Mouse (Mus musculus): ENCODE measurements around the gene Naga. TPM values are rescaled to one million over a fixed set of nuclear protein-coding genes. Genes with fewer than 3 reads are reported as not detected.
A peak's percentile ranks its signal among the peaks of the same experiment; 100 is the strongest.

Gene Naga
- total RNA-seq (2012; rRNA removed) (21.1 and 28.2 TPM in 2 replicates), total RNA-seq (2014; rRNA removed) (17.7 and 19.9 TPM in 2 replicates), polyA plus RNA-seq (2012; ENCODE audit: insufficient read length, low read depth) (18.7 and 21.9 TPM in 2 replicates)

DNA sequence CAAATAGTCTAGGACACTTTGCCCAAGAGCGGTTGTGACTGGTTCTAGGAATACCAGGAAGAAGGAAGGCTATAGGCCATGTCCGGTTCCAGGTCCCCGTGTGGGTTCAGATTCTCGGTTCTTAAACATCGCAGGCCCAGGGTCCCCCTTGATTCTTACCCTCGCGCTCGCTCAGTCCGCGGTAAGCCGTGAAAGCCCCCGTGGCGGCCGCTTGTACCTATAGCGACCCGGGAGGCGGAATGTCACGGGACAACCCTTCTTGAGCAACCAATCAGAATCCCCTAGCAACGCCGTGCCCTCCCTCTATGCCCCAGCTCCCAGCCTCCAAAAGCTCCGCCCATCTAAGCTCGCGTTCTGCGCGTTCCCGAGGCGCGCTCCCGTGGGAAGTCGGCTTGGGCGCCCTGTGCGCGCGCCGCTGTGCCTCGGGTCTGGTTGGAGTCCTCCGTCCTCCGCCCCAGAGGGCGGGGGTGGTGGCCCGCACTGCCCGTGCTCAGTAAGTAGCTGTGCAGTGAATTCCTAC is at the start of gene Naga, which contains the start of the genes Pheta2 and Smdt1:
Naga (minus strand) TSS at position 333 of the 520 bp plus-strand sequence.
Pheta2 (plus strand) TSS at position 350 of the 520 bp plus-strand sequence.
Smdt1 (plus strand) TSS at position 367 of the 520 bp plus-strand sequence.
- in situ Hi-C loops (cut with MboI; ENCODE audit: low pct_ligation_motif_present, low pct_unique_long_range_greater_than_20kb, low sequenced_read_pairs) = no loop called here
- H3K9ac ChIP-seq (ENCODE audit: insufficient read depth, low read depth) = peak within 1 kb of the TSS; percentile 89
- dilution Hi-C loops (cut with MboI; ENCODE audit: extremely low pct_ligation_motif_present, extremely low pct_unique_long_range_greater_than_20kb, low sequenced_read_pairs) = no loop called here

GRCm38 (mm10) chr15:82385729-82386128 is 47.0 kb upstream of the Naga start:
- TF ChIP-seq ZKSCAN1 (IDR thresholded peaks at IDR 0.05; ENCODE audit: borderline replicate concordance, low read depth, low read length) = no peak
- TF ChIP-seq ZC3H11A (IDR thresholded peaks at IDR 0.05; ENCODE audit: low read depth, low read length) = no peak
- TF ChIP-seq TBP (conservative IDR thresholded peaks at IDR 0.05; ENCODE audit: low read depth, low read length) = no peak
- no peak for TF ChIP-seq TCF12 (IDR thresholded peaks at IDR 0.05; ENCODE audit: low read depth, low read length)
- dilution Hi-C loops (cut with MboI; ENCODE audit: extremely low pct_ligation_motif_present, extremely low pct_unique_long_range_greater_than_20kb, low sequenced_read_pairs) (no loop called here), in situ Hi-C loops (cut with MboI; ENCODE audit: low pct_ligation_motif_present, low pct_unique_long_range_greater_than_20kb, low sequenced_read_pairs) (no loop called here)
- H3K9me3 ChIP-seq (replicated peaks; ENCODE audit: low read length) = no peaks in the 10 kb centered on the region
- no peak overlapping the region for H3K9ac ChIP-seq (ENCODE audit: insufficient read depth, low read depth)
- no peak overlapping the region for H3K4me3 ChIP-seq (replicated peaks in 1 of 3; ENCODE audit: low read depth in 2 of 3, low read length in 2 of 3, poor library complexity in 1 of 3)
- H3K4me1 ChIP-seq (ENCODE audit: control insufficient read depth in 1 of 2, insufficient read depth in 2 of 2) = peaks cover 2 to 3% of the 10 kb centered on the region in 2 experiments
- H3K36me3 ChIP-seq (replicated peaks in 1 of 2; ENCODE audit: control insufficient read depth in 1 of 2, insufficient read depth in 1 of 2, low read length in 1 of 2) = no peaks in the 10 kb centered on the region
- H3K27me3 ChIP-seq (replicated peaks) = peaks cover 72% of the 10 kb centered on the region
- H3K79me2 ChIP-seq (replicated peaks; ENCODE audit: control insufficient read depth, extremely low read depth, insufficient read depth, poor library complexity, severe bottlenecking) = no peaks in the 10 kb centered on the region
- H3K27ac ChIP-seq (ENCODE audit: insufficient read depth, low read depth) = no peak overlapping the region
- DNase-seq (ENCODE audit: extremely low read depth) = no peak
- H3K4me2 ChIP-seq (ENCODE audit: insufficient read depth, low read depth, poor library complexity, severe bottlenecking) = no peak overlapping the region

More for the DNA sequence above, at the start of gene Naga, which contains the start of the genes Pheta2 and Smdt1:
- TF ChIP-seq RAD21 (IDR thresholded peaks at IDR 0.05; ENCODE audit: low read depth, low read length) (no peak), CTCF (conservative IDR thresholded peaks at IDR 0.05 in 1 of 2, IDR thresholded peaks at IDR 0.05 in 1 of 2; ENCODE audit: low read depth in 2 of 2, low read length in 2 of 2) (no peak), MEF2A (IDR thresholded peaks at IDR 0.05; ENCODE audit: borderline replicate concordance, low read depth, low read length) (no peak), ETS1 (conservative IDR thresholded peaks at IDR 0.05; ENCODE audit: low read depth, low read length) (no peak), EP300 (IDR thresholded peaks at IDR 0.05; ENCODE audit: low read length) (no peak), JUN (IDR thresholded peaks at IDR 0.05; ENCODE audit: insufficient read depth, low read depth, low read length) (no peak), HCFC1 (IDR thresholded peaks at IDR 0.05; ENCODE audit: low read depth, low read length) (peak; percentile 9; the same call in 1 of the 2 replicates), TBP (conservative IDR thresholded peaks at IDR 0.05; ENCODE audit: low read depth, low read length) (0 out of 2 replicates have a peak, but pooled peaks have one; percentile 34), RCOR1 (conservative IDR thresholded peaks at IDR 0.05; ENCODE audit: low read depth, low read length) (no peak), E2F4 (IDR thresholded peaks at IDR 0.05; ENCODE audit: insufficient replicate concordance, low read depth, low read length) (no peak), CHD2 (IDR thresholded peaks at IDR 0.05; ENCODE audit: low read length) (no peak), MAX (IDR thresholded peaks at IDR 0.05; ENCODE audit: low read length) (peak; percentile 46; the same call in 1 of the 2 replicates), NRF1 (IDR thresholded peaks at IDR 0.05; ENCODE audit: low read depth, low read length) (peak; percentile 60; the same call in 1 of the 2 replicates), GABPA (IDR thresholded peaks at IDR 0.05; ENCODE audit: insufficient replicate concordance, low read depth, low read length) (no peak), ZC3H11A (IDR thresholded peaks at IDR 0.05; ENCODE audit: low read depth, low read length) (no peak), MYC (IDR thresholded peaks at IDR 0.05; ENCODE audit: low read depth, low read length) (no peak), ZKSCAN1 (IDR thresholded peaks at IDR 0.05; ENCODE audit: borderline replicate concordance, low read depth, low read length) (no peak), MXI1 (IDR thresholded peaks at IDR 0.05; ENCODE audit: low read depth, low read length) (peak; percentile 80), IRF4 (IDR thresholded peaks at IDR 0.05; ENCODE audit: low read depth, low read length) (0 out of 2 replicates have a peak, but pooled peaks have one; percentile 13), USF2 (conservative IDR thresholded peaks at IDR 0.05; ENCODE audit: low read depth, low read length) (no peak), ZMIZ1 (IDR thresholded peaks at IDR 0.05; ENCODE audit: low read depth, low read length) (peak; percentile 28; the same call in 1 of the 2 replicates), ELF1 (IDR thresholded peaks at IDR 0.05; ENCODE audit: low read depth, low read length) (peak; percentile 55; the same call in 1 of the 2 replicates), POLR2AphosphoS2 (IDR thresholded peaks at IDR 0.05; ENCODE audit: low read depth, low read length) (no peak), POLR2A (IDR thresholded peaks at IDR 0.05; ENCODE audit: low read depth, low read length) (peak; percentile 74), TCF12 (IDR thresholded peaks at IDR 0.05; ENCODE audit: low read depth, low read length) (no peak; the same call in 1 of the 2 replicates), BHLHE40 (IDR thresholded peaks at IDR 0.05; ENCODE audit: low read depth, low read length) (peak; percentile 83), MAFK (IDR thresholded peaks at IDR 0.05; ENCODE audit: insufficient replicate concordance, low read length) (no peak), UBTF (IDR thresholded peaks at IDR 0.05; ENCODE audit: low read depth, low read length) (no peak), KAT2A (IDR thresholded peaks at IDR 0.05; ENCODE audit: insufficient replicate concordance, low read length) (no peak), SMC3 (IDR thresholded peaks at IDR 0.05; ENCODE audit: low read depth, low read length) (no peak), JUND (conservative IDR thresholded peaks at IDR 0.05; ENCODE audit: low read depth, low read length) (no peak), ZNF384 (IDR thresholded peaks at IDR 0.05; ENCODE audit: low read depth, low read length) (no peak), NELFE (IDR thresholded peaks at IDR 0.05; ENCODE audit: low read depth, low read length) (peak; percentile 72), USF1 (IDR thresholded peaks at IDR 0.05; ENCODE audit: low read depth, low read length) (no peak), CHD1 (IDR thresholded peaks at IDR 0.05; ENCODE audit: low read depth, low read length) (no peak), PAX5 (IDR thresholded peaks at IDR 0.05; ENCODE audit: low read length) (no peak), SIN3A (IDR thresholded peaks at IDR 0.05; ENCODE audit: low read length) (no peak), MAZ (IDR thresholded peaks at IDR 0.05; ENCODE audit: low read depth, low read length) (no peak; the same call in 1 of the 2 replicates)
- peak within 1 kb of the TSS; percentile 71 to 98 (median 78) for H3K4me3 ChIP-seq (replicated peaks in 1 of 3; ENCODE audit: low read depth in 2 of 3, low read length in 2 of 3, poor library complexity in 1 of 3)
- H3K36me3 ChIP-seq (replicated peaks in 1 of 2; ENCODE audit: control insufficient read depth in 1 of 2, insufficient read depth in 1 of 2, low read length in 1 of 2) = peaks cover 25 to 34% of the 10 kb centered on the region in 2 experiments
- H3K27ac ChIP-seq (ENCODE audit: insufficient read depth, low read depth) = no peak within 1 kb of the TSS
- peak within 1 kb of the TSS; percentile 93 for H3K4me2 ChIP-seq (ENCODE audit: insufficient read depth, low read depth, poor library complexity, severe bottlenecking)
- no peaks in the 10 kb centered on the region for H3K9me3 ChIP-seq (replicated peaks; ENCODE audit: low read length)
- DNase-seq (ENCODE audit: extremely low read depth) = peak; percentile 94
- peaks cover 25% of the 10 kb centered on the region for H3K27me3 ChIP-seq (replicated peaks)
- no peaks in the 10 kb centered on the region for H3K79me2 ChIP-seq (replicated peaks; ENCODE audit: control insufficient read depth, extremely low read depth, insufficient read depth, poor library complexity, severe bottlenecking)
- H3K4me1 ChIP-seq (ENCODE audit: control insufficient read depth in 1 of 2, insufficient read depth in 2 of 2) = peaks cover 4 to 9% of the 10 kb centered on the region in 2 experiments; a peak in 3 of 4 replicates
